Mouse (Mus musculus): ENCODE results near the gene Pdcd11.
"Not testable (repeated sequence)": the region's sequence is repeated elsewhere in the genome, so short reads cannot be mapped to it uniquely, and the experiment has no call there.

Gene Pdcd11

GRCm38 (mm10) chr19:47128835-47129234, 38.3 kb downstream of the Pdcd11 start:
- no peak for DNase-seq

DNA sequence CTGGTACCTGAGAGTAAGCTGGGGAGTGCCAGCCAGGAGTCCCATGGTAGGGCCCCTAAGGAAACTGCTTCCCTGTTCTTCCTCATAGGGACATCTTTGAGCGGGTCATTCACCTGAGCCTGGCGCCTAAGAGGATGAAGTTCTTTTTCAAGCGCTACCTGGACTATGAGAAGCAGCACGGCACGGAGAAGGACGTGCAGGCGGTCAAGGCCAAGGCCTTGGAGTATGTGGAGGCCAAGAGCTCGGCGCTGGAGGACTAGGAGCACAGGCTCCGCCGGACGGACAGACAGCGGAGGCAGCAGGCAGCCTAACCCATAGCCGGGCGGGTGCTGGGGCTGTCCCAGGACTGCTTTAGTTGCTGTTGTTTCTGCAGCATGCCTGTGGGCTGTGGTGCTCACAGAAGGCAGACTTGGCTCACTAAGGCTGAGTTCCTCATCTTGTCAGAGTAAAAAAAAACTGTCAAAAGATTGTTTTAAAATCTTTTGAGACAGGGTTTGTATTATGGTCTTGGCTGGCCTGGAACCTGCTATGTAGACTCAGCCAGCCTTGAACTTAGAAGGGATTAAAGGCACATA, 40.1 kb downstream of the Pdcd11 start:
- DNase-seq, result no peak

GRCm38 (mm10) chr19:47133161-47133560, 42.6 kb downstream of the Pdcd11 start:
- no peak for DNase-seq

- DNase-seq, result no peak
Observed at GRCm38 (mm10) chr19:47135568-47135967, 45.0 kb downstream of the Pdcd11 start.

- no peak for DNase-seq
Observed at GRCm38 (mm10) chr19:47136170-47136569, 45.6 kb downstream of the Pdcd11 start.

DNA sequence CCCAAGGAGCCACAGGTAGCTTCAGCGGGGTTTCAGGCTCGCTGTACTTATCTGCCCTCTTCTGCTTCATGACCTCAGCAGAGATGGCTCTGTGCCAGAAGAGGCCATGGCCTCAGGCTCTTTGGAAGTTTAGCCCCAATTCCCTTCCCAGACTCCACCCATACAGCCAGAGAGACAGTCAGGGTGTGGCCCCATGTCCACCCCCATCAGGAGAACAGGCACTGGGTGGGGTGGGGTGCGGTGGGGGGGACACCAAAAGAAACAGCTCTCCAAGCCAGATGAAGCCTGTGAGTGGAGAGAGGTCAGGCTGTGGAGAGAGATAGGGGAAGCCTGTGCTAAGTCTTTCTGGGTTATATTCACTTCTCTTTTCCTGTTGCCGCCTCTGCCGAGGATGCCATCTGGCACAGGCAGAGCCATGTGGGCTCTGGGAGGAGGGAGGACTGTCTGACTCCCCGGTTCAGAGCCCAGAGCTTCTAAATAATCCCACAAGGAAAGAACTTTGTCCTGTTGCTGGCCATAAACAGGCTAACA, 46.5 kb downstream of the Pdcd11 start:
- DNase-seq, result peak in 1 of 2 experiments; percentile 9

DNA sequence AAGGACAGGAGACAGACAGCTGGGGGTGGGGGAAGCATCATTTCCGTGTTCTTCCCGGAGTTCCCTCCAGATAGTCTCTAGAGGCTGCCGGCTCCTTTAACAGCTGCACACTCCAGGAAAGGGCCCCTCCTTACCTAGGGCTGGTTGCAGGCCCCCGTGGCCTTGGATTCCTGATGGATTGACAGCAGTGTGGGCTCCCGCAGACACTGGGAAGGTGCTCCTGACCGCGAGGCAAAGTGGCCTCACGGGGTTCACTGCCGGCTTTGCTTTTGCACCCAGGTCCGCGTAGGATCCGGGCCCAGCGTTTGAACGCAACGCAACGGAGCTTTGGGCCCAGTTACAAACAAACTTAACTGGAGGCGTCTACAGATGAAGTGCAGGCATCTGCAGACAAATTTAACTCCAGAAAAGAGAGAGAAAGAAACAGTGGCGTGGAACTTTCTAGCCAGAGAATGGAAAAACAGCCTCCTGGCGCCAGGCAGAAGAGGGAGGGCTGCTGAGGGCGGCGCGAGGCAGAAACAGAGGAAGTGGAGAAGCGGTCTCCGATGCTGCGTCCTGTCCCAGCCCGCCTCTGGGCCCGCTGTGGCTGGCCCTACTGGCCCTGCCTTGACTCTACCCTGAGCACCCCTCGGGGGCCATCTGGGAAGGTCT, 47.3 kb downstream of the Pdcd11 start, which contains the start of gene Calhm2:
Gene Calhm2, minus strand, starts transcription at position 524 of the 651 bp plus-strand sequence.
- peak; percentile 41 to 44 for DNase-seq

- not testable (repeated sequence) for DNase-seq
Observed at GRCm38 (mm10) chr19:47139611-47140010, 49.0 kb downstream of the Pdcd11 start.

DNA sequence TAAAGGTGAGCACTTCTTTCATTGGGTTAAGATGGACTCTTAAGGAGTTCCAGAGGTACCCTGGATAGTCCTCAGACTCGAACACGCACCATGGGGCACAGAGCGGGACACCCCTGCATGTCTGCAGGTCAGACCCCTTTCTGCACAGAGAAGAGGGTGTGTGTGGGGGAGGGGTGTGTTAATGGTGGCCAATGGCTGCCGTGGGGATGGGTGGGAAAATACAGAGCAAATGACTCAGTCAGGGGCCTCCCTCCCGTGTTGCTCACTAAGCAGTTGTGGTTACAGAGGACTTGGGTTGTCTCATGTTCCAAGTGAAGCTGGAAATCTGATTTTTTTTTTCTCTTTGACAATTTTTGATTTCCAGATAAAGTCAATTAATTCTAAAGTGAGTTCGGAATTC, 51.9 kb downstream of the Pdcd11 start:
- DNase-seq, result no peak

DNA sequence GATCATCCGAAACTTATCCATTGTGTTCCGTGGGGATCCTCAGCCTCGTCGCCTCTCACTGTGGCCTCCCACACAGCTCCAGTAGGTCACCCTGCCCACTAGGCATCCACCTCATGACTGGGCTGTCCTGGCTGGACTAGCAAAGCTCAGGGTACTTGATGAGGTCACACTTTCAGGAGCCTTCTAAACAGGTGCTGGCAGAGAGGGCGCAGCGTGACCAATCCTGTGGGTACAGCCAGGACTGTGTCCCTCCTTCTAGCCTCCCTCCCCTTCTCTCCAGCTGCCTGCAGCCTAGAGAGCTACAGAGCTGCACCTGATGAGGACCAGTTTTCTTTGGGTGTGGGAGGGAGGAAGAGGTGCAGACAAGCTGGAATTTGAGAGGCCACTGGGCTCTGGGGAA, 53.6 kb downstream of the Pdcd11 start, which contains the start of gene Calhm1:
Gene Calhm1, minus strand, starts transcription at position 101 of the 400 bp plus-strand sequence.
- no peak for DNase-seq

- DNase-seq, result no peak
Observed at GRCm38 (mm10) chr19:47148267-47148847, 57.8 kb downstream of the Pdcd11 start.

DNA sequence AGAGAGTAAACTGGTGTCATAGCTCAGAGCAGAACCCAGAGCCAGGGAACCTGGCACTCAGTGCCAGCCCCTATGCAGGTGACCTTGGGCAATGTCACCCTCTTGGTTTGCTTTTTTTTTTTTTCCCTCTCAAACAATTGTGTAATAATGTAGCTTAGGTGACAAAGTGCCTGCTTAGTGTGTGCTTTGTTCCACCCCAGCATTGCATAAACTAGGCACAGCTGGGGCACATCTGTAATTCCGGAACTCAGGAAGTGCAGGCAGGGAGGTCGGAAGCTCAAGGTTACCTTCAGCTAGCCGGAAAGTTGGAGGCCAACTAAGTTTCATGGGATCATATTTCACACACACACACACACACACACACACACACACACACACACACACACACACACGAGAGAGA, 59.3 kb downstream of the Pdcd11 start:
- no peak for DNase-seq

DNA sequence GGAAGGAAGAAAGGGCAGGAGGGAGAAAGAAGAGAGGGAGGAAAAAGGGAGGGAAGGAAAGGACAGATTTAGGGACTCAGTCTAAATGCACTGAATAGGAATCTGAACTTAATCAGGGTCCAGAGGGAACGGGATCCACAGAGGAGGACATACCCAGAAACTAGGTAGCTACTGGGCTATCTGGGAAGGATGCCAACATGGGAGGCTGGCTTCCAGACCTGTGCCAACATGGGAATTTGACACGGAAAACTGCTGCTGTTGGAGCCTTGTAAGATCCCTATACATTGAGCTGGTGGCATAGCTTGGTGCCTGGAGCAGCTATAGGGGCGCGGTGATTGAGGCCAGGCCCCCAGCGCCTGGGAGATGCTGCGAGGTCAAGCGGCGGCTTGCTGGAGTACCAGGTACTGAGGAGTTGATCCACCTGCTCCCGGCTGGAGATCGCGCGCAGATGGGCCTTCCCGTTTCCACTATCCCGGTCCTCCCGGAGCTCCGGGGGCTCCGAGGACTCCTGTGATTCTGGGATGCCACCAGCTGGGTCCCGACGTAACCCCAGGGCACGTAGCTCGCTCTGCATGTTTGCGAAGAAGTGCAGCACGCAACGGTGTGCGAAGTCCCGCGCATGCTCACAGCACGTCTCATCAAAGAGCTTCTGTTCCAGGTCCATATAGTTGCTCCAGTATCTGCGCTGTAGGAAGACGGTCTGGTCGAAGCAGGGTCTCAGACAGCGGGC, 60.9 kb downstream of the Pdcd11 start:
- no peak for DNase-seq

GRCm38 (mm10) chr19:47152062-47152369, 61.4 kb downstream of the Pdcd11 start:
- DNase-seq, result no peak

DNA sequence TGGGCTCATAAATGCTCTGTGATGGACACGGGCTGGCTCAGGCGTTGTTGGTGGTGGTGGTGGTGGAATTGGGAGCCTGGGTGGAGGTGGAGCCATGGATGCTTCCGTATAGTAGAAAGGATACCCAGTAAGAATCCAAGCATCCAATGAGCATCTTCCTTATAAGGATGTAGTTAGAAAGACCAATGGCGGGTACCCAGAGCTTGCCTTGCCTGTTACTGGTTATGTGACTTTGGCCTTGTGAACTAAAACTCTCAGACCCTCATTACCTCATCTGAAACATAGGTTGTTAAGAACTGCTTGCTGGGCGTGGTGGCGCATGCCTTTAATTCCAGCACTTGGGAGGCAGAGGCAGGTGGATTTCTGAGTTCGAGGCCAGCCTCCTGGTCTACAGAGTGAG, 63.2 kb downstream of the Pdcd11 start:
- DNase-seq, result no peak

DNA sequence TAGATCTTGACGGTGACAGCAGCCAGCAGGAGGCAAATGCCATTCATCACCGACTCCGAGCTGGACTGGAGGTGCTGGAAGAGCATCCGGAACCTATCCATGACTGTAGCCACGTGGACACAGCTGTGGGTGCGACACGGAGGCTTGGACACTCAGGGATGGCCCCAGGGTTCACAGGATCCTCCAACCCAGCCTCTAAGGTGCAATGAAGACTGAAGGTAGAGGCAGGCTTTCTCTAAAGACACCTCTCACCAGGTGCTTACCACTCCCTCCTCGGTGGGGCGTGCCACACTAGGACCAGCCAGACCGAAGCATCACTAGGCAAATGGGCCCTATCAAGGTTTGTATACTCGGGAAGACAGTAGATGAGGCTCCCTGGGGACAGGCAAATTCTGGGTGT, 67.1 kb downstream of the Pdcd11 start, which contains the start of gene Calhm3:
Gene Calhm3, minus strand, starts transcription at position 101 of the 400 bp plus-strand sequence.
- no peak for DNase-seq

DNA sequence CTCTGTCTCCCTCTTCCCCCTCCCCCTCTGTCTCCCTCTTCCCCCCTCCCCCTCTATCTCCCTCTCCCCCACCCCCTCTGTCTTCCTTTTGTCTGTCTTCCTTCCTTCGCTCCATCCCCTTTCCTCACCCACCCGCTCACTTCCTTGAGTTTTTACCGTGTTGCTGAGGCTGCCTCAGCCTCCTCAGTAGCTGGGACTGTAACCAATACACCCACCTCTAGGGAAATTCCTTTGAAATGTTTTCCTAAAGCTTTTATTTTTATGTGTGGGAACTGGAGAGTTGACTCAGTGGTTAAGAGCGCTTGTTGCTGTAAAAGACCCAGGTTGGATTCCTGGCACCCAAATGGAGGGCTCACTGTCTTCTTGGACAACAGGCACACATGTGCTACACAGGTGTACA, 71.1 kb downstream of the Pdcd11 start:
- no peak for DNase-seq

GRCm38 (mm10) chr19:47163176-47163744, 72.7 kb downstream of the Pdcd11 start:
- DNase-seq, result no peak

GRCm38 (mm10) chr19:47166758-47167157, 76.2 kb downstream of the Pdcd11 start:
- no peak for DNase-seq

DNA sequence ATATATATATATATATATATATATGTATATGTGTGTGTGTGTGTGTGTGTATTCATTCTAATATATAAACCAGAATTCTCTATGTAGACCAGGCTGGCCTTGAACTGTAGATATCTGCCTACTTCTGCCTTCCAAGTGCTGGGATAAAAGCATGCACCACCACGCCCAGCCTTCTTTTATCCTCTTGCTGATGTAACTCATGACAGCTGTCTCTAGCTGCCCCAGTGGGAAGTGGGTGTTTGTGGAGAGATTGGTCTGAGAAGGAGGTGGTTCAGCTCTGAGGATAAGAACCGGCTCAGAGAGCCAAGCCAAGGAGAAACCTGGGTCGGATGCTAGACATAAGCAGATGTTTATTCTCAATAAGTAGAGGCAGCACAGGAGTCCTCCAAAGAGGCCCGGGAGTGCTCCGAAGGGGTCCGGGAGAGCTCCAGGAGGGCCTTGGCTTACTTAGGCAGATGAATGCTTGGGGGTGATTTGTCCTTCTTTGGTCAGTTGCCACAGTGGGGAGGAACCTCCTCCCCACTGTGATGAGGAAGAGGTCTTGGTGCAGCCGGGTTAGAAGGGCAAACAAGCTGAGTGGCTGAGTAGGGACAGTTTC, 77.1 kb downstream of the Pdcd11 start:
- no peak for DNase-seq

DNA sequence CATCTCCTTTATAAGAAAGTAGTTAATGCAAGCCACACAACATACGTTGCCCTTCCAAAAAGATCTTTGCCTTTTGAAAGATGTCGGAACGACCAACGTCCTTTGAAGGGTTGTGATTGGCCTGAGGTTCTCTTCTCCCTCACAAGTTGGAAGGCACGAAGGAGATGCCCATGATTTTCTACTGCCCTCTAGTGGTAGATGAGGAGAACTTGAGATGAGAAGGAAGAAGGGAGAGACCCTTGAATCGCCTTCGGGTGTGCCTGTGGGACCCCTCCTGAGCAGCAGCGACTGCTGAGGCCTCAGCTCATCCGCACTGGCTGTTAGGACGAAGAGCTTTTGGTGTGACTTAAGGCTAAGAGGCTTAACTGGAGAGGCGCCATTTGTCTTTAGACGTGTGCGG, 77.7 kb downstream of the Pdcd11 start:
- no peak for DNase-seq

- DNase-seq, result peak; percentile 37 to 39
Observed at GRCm38 (mm10) chr19:47168793-47169412, 78.3 kb downstream of the Pdcd11 start.

All from thymus, adult 18-20 months (tissue).